Mouse (Mus musculus) G1E (cell line): ENCODE measurements at regions not wholly inside any gene's neighbourhood (a gene's known extent, or its start where the extent isn't known, plus 50 kb on each side); places are given as distances from the start of the nearest gene placed in this dataset.

ENCODE experiments used
- ATAC-seq: 2 replicates; pipeline ENCODE4 v1.8.0; 2016; ENCODE audit warnings: mild to moderate bottlenecking; ENCODE audit not compliant: insufficient number of reproducible peaks, poor library complexity, low FRiP score, severe bottlenecking; ENCODE audit errors: extremely low read depth
- DNase-seq: peaks from one replicate; pipeline ENCODE4 v3.0.0; 2012; ENCODE audit warnings: low spot score
- H3K27me3 ChIP-seq: 2 replicates; pipeline ENCODE4 v1.6.1; 2012; ENCODE audit warnings: mild to moderate bottlenecking, low read length, inconsistent platforms; ENCODE audit not compliant: insufficient read depth
- H3K36me3 ChIP-seq: replicated peaks from 2 replicates; pipeline ENCODE3; 2012; ENCODE audit warnings: mild to moderate bottlenecking, inconsistent platforms
- H3K4me1 ChIP-seq: 2 replicates; pipeline ENCODE4 v1.6.1; 2012; ENCODE audit warnings: low read depth, low read length, inconsistent platforms, mixed read lengths; ENCODE audit not compliant: insufficient read depth
- H3K4me3 ChIP-seq: 2 replicates; pipeline ENCODE4 v1.5.1; 2012; ENCODE audit warnings: low read depth, mild to moderate bottlenecking, inconsistent platforms, low read length, moderate library complexity, mixed read lengths
- H3K9me3 ChIP-seq: replicated peaks from 2 replicates; pipeline ENCODE4 v1.6.1; 2012; ENCODE audit warnings: inconsistent platforms
- CTCF ChIP-seq: IDR thresholded peaks from 2 replicates; pipeline ENCODE4 v1.5.1; 2012; ENCODE audit warnings: low read depth, low read length, inconsistent platforms, mixed read lengths
- GATA1 ChIP-seq: IDR thresholded peaks from 2 replicates; pipeline ENCODE4 v1.6.1; 2012; ENCODE audit warnings: borderline replicate concordance, low read length, inconsistent platforms, mixed read lengths
- GATA2 ChIP-seq: IDR thresholded peaks from 2 replicates; pipeline ENCODE4 v1.6.1; 2012; ENCODE audit warnings: low read depth, low read length, inconsistent platforms, borderline replicate concordance
- POLR2AphosphoS5 ChIP-seq: IDR thresholded peaks from 2 replicates; pipeline ENCODE4 v1.6.1; 2012; ENCODE audit warnings: low read depth, low read length, inconsistent platforms; ENCODE audit not compliant: insufficient replicate concordance
- TAL1 ChIP-seq: conservative IDR thresholded peaks from 2 replicates; pipeline ENCODE4 v1.6.1; 2012; ENCODE audit warnings: low read depth, low read length, inconsistent platforms, mixed read lengths

DNA sequence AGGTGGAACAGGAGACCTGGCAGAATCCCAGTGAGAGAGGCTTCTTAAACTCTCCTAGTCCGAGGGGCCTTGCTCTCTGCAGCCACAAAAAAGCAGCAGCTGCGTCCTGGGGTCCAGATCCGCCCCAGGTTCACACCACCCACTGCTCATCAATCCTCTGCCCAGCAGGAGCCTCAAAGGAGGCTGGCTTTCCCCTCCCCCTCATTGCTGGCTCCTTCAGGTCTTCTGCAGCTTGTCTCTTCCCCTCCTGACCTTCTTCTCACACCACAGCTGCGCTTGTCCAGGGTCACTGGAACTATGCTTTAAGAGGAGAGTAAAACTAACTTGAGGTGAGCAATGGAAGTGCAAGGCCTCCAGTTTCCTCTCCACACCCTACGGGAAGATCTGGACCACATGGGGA lies 50.0 kb upstream of the Mmp2 start:
- ATAC-seq (no peak), DNase-seq (no peak)
- Histone ChIP-seq H3K4me1 (no peaks in the 10 kb centered on the region), H3K4me3 (no peak overlapping the region), H3K36me3 (no peaks in the 10 kb centered on the region), H3K27me3 (no peaks in the 10 kb centered on the region), H3K9me3 (peaks cover 58% of the 10 kb centered on the region)
- TF ChIP-seq GATA1, result no peak
- no peak for TF ChIP-seq CTCF
- no peak for TF ChIP-seq GATA2
- TF ChIP-seq POLR2AphosphoS5, result no peak
- no peak for TF ChIP-seq TAL1
